Mouse (Mus musculus): ENCODE results near the gene Imp4.

GRCm38 (mm10) chr1:34468051-34468450 is 28.4 kb downstream of the Imp4 start:
- TF ChIP-seq CTCF (IDR thresholded peaks at IDR 0.05): no peak
- TF ChIP-seq EP300 (IDR thresholded peaks at IDR 0.05; ENCODE audit: insufficient read depth, low read depth, low read length): no peak
- no peak for TF ChIP-seq POLR2A (IDR thresholded peaks at IDR 0.05; ENCODE audit: insufficient read depth, low read depth, low read length)

All from heart, adult 2 months (tissue).